Mouse (Mus musculus) liver, embryonic 14.5 days (tissue): ENCODE results near the gene Cuta. TPM values are rescaled to one million over a fixed set of nuclear protein-coding genes. Genes with fewer than 3 reads are reported as not detected.
"Not testable (repeated sequence)": the region's sequence is repeated elsewhere in the genome, so short reads cannot be mapped to it uniquely, and the experiment has no call there.

ENCODE experiments used
- ATAC-seq: fragments of 200-750 bp; cut with Nextera tagmentation; 2 replicates; pipeline ENCODE4 v1.8.0; 2017; ENCODE audit warnings: moderate number of reproducible peaks, mild to moderate bottlenecking, moderate library complexity; ENCODE audit not compliant: insufficient read depth
- DNase-seq, 3 experiments: peaks; one replicate each; pipeline ENCODE4 v3.0.0-alpha.2; 2012 to 2013; ENCODE audit warnings: low read depth in 3 of 3, low spot score in 3 of 3
- H3K27ac ChIP-seq: fragments of 300-500 bp; sonication (generic); 2 replicates; pipeline ENCODE4 v1.5.1; 2014; ENCODE audit warnings: moderate library complexity, mild to moderate bottlenecking, control low read depth, inconsistent platforms
- H3K27me3 ChIP-seq: fragments of 300-500 bp; sonication (generic); 2 replicates; pipeline ENCODE4 v1.6.1; 2014; ENCODE audit warnings: mild to moderate bottlenecking, low read length, moderate library complexity; ENCODE audit not compliant: control insufficient read depth, insufficient read depth
- H3K36me3 ChIP-seq: fragments of 300-500 bp; sonication (generic); replicated peaks from 2 replicates; pipeline ENCODE4 v1.6.1; 2014; ENCODE audit warnings: low read depth; ENCODE audit not compliant: control insufficient read depth, insufficient read depth
- H3K4me1 ChIP-seq, 2 experiments: fragments of 200-500 bp in 1 of 2; fragments of 300-500 bp in 1 of 2; sonication (generic) in 1 of 2; replicated peaks; 2 replicates each; pipeline ENCODE4 v1.6.1; 2012 to 2014; ENCODE audit warnings: antibody characterized with exemption in 1 of 2, inconsistent platforms in 1 of 2, low read length in 1 of 2; ENCODE audit not compliant: control insufficient read depth in 2 of 2, insufficient read depth in 2 of 2
- H3K4me2 ChIP-seq: fragments of 300-500 bp; sonication (generic); 2 replicates; pipeline ENCODE4 v1.6.1; 2014; ENCODE audit warnings: low read depth, mild to moderate bottlenecking, control low read depth, moderate library complexity
- H3K4me3 ChIP-seq, 2 experiments: fragments of 200-500 bp in 1 of 2; fragments of 300-500 bp in 1 of 2; sonication (generic) in 1 of 2; 2 replicates each; pipeline ENCODE4 v1.5.1; 2012 to 2014; ENCODE audit warnings: low read depth in 2 of 2, low read length in 2 of 2, mild to moderate bottlenecking in 2 of 2, control low read depth in 1 of 2, inconsistent platforms in 1 of 2, moderate library complexity in 1 of 2; ENCODE audit not compliant: insufficient read depth in 1 of 2
- H3K9ac ChIP-seq: fragments of 300-500 bp; sonication (generic); replicated peaks from 2 replicates; pipeline ENCODE4 v1.6.1; 2014; ENCODE audit warnings: mild to moderate bottlenecking, control low read depth, moderate library complexity
- H3K9me3 ChIP-seq: fragments of 300-500 bp; sonication (generic); 2 replicates; pipeline ENCODE4 v1.6.1; 2016; ENCODE audit warnings: low read length, mixed read lengths; ENCODE audit not compliant: control insufficient read depth
- CTCF ChIP-seq: IDR thresholded peaks from 2 replicates; pipeline ENCODE4 v1.5.1; 2016; ENCODE audit warnings: antibody characterized with exemption, low read depth, control low read depth
- EP300 ChIP-seq: IDR thresholded peaks from 2 replicates; pipeline ENCODE4 v1.6.1; 2016; ENCODE audit warnings: antibody characterized with exemption, low read depth
- WGBS: fragments of 180-500 bp; shearing (Covaris S2); extraction: QIAGEN DNeasy Blood & Tissue Kit; methylation state at CpG from one replicate; pipeline ENCODE4 v1.1.7; 2014; ENCODE audit not compliant: insufficient replicate concordance; 5-methylcytosine and 5-hydroxymethylcytosine counted together
- polyA plus RNA-seq, 2 experiments: library from polyadenylated mRNA; depleted of rRNA in 1 of 2; stranded (reverse) in 1 of 2; unstranded in 1 of 2; fragments of >200 nt; fragmentation: Nextera tagmentation in 1 of 2; extraction: Ambion mirVana in 1 of 2; gene quantifications; 2 replicates each; pipeline versions ENCODE4 v1.2.1 to v1.2.3; 2012 to 2014

The Cuta gene
- polyA plus RNA-seq, 2 experiments = 53.5 to 86.8 TPM

DNA sequence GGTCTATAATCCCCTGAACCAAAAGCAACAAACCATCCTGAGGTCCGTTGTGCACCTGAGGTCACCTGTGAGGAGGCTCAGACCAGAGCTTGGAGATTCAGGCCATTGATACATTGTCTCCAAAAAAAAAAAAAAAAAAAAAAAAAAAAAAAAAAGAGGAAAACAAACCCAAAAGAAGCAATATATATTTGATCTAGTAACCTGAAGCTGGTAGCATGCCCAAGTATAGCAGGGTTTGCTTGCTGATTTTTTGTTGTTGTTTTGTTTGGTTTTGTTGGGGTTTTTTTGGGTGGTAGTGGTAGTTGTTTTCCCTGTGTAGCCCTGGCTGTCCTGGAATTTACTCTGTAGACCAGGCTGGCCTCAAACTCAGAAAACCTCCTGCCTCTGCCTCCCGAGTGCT lies 21.0 kb downstream of the Cuta start:
- DNase-seq (no peak), ATAC-seq (no peak)
- Histone ChIP-seq H3K36me3 (peaks cover 20% of the 10 kb centered on the region), H3K27me3 (no peaks in the 10 kb centered on the region), H3K4me1 (peaks cover 9% of the 10 kb centered on the region in 2 experiments; a peak in 3 of 4 replicates), H3K9ac (peak overlapping the region; percentile 74), H3K4me2 (peak overlapping the region; percentile 84), H3K9me3 (no peaks in the 10 kb centered on the region), H3K4me3 (peak overlapping the region; percentile 63 to 89), H3K27ac (no peak overlapping the region)
- TF ChIP-seq EP300 = no peak
- TF ChIP-seq CTCF = no peak
- 59% methylated on average over 2 of the region's 2 CpGs for WGBS

DNA sequence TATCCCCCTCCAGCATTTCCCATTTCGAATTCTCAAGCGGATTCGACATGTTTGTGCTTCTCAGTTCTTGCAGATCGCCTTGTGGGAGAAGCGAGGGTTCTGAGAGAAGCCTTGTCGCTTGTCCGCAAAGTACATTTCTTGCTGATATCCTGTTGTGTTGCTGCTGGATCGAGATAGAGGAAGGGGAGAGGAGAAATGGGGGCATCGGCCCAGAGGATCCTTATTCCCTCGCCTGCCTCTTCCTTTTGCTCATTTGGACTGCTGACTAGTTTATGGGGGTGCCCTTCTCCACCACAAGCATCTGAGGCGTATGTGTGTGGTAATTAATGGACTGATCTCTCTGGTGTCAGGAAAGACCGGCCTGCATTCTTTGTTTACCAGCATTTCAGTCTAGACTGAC lies 21.8 kb downstream of the Cuta start:
- H3K9me3 ChIP-seq, ATAC-seq, H3K27me3 ChIP-seq, H3K4me1 ChIP-seq, DNase-seq: not testable (repeated sequence)
- peak overlapping the region; percentile 84 for H3K4me2 ChIP-seq
- peaks cover 16% of the 10 kb centered on the region for H3K36me3 ChIP-seq
- H3K27ac ChIP-seq = peak overlapping the region; percentile 11
- H3K9ac ChIP-seq = peak overlapping the region; percentile 87
- 0% methylated on average over 12 of the region's 12 CpGs for WGBS
- peak overlapping the region; percentile 63 to 89 for H3K4me3 ChIP-seq

DNA sequence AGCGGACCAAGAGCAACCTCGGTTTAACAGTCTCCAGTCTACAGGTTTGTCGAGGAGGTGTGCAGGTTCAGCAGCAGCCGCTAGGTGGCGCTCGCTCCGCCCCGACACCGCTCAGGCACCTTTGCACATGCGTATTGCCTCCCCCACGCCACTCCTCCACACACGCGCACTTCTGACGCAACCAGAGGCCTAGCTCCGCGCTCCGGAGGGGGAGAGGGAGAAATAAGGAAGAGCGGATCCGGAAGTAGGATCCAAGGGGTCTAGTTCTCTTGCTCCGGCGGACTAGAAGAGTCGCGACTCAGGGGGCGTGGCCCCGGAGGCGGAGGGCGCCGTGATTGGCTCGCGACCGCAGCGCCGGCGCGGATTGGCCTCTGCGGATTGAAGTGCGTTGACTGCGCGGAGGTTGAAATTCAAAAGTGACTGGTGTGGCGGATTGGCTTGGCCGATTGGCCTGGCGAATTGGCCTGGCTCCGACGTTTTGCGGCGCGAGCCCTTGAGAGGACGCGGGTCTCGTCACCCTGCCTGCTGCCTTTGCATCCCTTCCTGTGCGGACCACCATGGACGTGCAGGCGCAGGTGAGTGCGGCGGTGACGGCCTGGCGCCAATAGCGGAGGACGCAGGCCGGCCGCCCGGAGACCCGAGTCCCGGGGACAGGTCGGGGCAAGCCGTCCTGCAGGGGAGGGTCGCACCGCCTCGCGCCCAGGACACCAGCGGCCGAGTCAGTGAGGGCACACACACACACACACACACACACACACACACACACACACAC lies 22.5 kb downstream of the Cuta start, which contains the start of gene Kifc5b:
Kifc5b (plus strand) TSS at position 381 of the 772 bp plus-strand sequence.
- ATAC-seq = peak; percentile 94
- Histone ChIP-seq H3K9me3 (no peaks in the 10 kb centered on the region), H3K4me1 (peaks cover 9% of the 10 kb centered on the region in 2 experiments; a peak in 3 of 4 replicates), H3K27ac (peak within 1 kb of the TSS; percentile 47), H3K4me3 (peak within 1 kb of the TSS; percentile 63 to 89), H3K27me3 (no peaks in the 10 kb centered on the region), H3K4me2 (peak within 1 kb of the TSS; percentile 84), H3K9ac (peak within 1 kb of the TSS; percentile 87), H3K36me3 (peaks cover 16% of the 10 kb centered on the region)
- DNase-seq = peak; percentile 97 to 98 (median 98)
- TF ChIP-seq CTCF (peak; percentile 100), EP300 (no peak; the same call in 1 of the 2 replicates)
- under 1% methylated on average over 72 of the region's 72 CpGs for whole genome bisulfite sequencing

DNA sequence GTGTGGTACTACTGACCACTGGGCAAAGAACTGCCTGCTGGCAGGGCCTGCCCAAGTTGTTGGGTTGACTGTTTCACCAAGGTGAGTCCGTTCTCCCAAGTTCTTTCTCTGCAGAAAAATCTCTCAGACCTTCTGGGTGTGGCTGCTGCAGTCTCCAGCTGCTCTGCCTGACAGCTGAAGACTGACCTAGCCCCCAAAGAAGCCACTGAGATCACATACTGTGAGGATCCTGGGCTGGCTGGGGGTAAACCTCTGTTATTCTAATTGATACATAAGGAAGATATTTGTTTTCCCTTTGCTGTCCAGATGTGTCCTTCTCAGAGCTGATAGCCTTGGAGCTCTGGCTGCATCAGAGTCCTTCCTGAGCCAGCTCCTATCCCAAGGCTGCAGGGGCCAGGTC lies 24.1 kb downstream of the Cuta start:
- Histone ChIP-seq H3K9me3 (no peaks in the 10 kb centered on the region), H3K36me3 (peaks cover under 1% of the 10 kb centered on the region; the same call in 1 of the 2 replicates), H3K27me3 (no peaks in the 10 kb centered on the region), H3K27ac (no peak overlapping the region), H3K9ac (no peak overlapping the region), H3K4me3 (no peak overlapping the region), H3K4me1 (peaks cover 9% of the 10 kb centered on the region in 2 experiments; a peak in 3 of 4 replicates), H3K4me2 (no peak overlapping the region)
- no peak for TF ChIP-seq EP300
- no peak for TF ChIP-seq CTCF
- no peak for DNase-seq
- no peak for ATAC-seq
- WGBS = 57% methylated on average over 1 of the region's 1 CpGs

DNA sequence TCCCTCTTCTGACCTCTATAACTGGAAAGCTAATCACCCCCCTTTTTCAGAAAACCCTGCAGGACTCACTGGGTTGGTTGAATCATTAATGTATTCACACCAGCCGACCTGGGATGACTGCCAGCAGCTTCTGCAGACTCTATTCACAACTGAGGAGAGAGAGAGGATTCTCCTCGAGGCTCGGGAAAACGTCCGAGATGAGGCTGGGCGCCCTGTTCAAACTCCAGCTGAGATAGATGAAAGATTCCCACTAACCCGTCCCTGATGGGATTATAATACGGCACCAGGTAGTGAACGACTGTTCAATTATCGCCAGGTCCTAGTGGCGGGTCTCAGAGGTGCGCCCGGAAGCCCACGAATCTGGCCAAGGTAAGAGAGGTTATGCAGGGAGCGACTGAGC lies 31.9 kb downstream of the Cuta start:
- H3K9me3 ChIP-seq, H3K27me3 ChIP-seq, DNase-seq, H3K4me3 ChIP-seq, H3K4me1 ChIP-seq, H3K36me3 ChIP-seq, ATAC-seq, H3K4me2 ChIP-seq, H3K27ac ChIP-seq, H3K9ac ChIP-seq: not testable (repeated sequence)
- 83% methylated on average over 14 of the region's 15 CpGs for WGBS
